In genomic region chr9:108051184-108051930, GRCm38 (mm10) we compare ENCODE assay signal across 1 mouse cellular context.
TF ChIP-seq lines count a peak whose summit lies in the region.

No protein-coding gene starts in this region.

TF ChIP-seq in MEL, 35 proteins besides CTCF, POLR2A, EP300 and RAD21 (continued from another document):
- TF ChIP-seq UBTF (IDR thresholded peaks at IDR 0.05; ENCODE audit: borderline replicate concordance, insufficient read depth, low read depth, low read length): no peak
TF ChIP-seq in MEL: peak in this region for 1.
